Mouse (Mus musculus) adrenal gland (tissue): ENCODE measurements around the gene Wnk4.
"Not testable (repeated sequence)": the region's sequence is repeated elsewhere in the genome, so short reads cannot be mapped to it uniquely, and the experiment has no call there.

Source experiments
- intact Hi-C: fragments of 180-260 bp; cut with DNase I; formaldehyde crosslinking; loops from one replicate; pipeline ENCODE4 v1.15.1; 2025

Gene Wnk4

DNA sequence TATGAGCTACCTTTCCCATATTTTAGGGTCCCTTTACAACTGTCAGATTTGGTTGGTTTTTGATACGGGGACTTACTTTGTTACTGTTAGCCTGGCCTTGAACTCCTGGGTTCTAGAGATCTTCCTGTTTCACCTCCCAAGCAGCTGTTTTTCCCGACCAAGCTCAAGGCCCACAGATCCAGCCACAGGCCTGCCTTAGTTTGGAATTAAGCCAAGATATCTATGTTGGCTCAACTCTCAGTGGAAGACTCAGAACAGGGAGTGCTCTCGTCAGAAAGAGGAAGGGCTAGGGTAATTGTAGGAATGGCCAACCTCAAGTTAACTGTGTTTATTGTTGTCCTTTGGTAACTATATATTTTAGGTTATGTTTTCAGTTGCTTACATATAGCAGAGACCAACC lies 51.8 kb downstream of the Wnk4 start:
- intact Hi-C loops, result no loop called here

DNA sequence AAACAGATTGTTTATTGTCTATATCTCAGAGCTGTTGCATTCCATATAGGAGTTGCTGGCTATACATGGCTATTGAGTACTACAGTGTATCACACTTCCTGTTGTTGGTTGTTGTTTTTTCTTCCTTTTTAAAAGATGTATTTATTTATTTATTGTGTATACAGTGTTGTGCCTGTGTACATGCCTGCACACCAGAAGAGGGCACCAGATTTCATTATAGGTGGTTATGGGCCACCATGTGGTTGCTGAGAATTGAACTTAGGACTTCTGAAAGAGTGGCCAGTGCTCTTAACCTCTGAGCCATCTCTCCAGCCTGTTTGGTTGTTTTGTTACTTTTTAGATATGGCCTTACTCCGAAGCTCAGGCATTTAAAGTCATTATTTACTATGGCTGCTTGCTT lies 54.2 kb downstream of the Wnk4 start:
- intact Hi-C loops, result no loop called here

DNA sequence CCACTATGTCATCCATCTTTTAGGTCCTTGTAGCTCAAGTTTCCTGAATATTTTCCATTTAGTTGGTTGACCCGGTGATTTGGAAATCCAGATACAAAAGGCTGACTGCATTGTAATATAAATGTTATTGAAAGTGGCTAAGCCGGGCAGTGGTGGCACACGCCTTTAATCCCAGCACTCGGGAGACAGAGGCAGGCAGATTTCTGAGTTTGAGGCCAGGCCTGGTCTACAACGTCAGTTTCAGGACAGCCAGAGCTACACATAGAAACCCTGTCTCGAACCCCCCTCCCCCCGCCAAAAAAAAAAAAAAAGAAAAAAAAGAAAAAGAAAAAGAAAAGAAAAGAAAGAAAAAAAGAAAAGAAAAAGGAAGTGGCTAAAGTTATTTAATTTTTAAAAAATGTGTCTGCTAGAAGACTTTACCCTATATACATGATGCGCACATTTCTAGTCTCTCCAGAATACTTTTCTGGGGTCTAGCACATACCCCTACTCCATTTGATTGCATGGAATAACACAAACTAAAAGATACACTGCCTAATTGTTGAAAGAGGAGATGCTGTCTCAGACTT lies 54.8 kb downstream of the Wnk4 start:
- intact Hi-C loops, result no loop called here

DNA sequence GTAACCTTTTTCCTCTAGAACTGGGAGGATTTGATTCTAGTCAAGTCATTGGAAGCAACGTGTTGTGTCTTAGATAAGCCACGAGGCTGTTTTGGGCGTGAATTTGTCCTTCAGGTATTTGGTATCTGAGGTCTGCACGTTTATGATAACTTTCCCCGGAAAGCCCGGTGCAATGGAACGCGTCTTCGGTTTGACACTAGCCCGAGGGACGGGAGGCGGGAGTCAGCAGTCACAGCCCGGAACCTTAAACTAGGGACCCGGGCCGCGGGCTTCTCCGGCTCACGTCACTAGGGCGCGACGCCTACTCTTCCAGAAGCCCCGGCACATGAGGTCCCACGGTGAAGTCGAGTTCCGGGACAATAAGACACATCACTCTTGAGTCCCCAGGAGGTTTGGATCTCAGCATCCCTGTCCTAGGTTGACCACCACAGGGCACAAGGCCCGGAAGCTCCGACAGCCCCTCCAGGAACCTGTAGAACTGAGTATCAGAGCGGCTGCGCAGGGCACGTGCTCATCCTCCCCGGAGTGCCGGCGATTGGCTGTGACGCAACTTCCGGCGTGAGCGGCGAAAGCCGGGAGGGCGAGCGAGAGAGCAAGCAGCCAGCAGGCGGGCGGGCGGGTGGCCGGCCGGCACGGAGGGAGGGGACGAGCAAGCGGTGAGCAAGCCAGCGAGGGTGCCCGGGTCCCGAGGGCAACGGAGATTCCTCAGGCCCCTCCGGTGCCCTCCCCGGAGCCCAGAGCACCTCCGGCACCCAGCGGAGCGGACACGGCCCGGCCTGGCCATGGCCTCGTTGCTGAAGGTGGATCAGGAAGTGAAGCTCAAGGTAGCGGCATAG lies 55.5 kb downstream of the Wnk4 start, which contains the start of gene Psme3:
Gene Psme3, plus strand, starts transcription at position 549 of the 836 bp plus-strand sequence.
- intact Hi-C loops, result no loop called here

DNA sequence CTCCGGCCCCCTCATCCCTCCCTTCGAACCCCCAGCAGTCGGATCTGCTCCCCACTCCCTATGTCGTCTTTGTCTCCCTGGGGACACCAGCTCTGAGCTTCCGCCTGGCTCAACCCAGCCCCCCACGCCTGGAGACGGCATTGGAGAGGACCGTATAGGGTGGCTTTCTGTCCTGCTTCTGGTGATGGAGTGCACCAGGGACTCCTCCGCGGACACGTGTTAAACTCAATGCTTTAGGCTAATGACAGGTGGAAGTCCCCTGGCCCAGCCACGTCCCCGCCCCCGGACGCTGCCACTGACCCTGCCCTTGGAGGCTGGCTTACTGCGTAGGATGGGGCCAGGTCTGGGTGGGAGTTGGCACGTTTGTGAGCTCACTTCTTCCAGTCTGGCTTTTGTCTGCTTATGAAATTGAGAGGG lies 56.1 kb downstream of the Wnk4 start:
- intact Hi-C loops, result no loop called here

GRCm38 (mm10) chr11:101323609-101324008 lies 63.2 kb downstream of the Wnk4 start:
- intact Hi-C loops, result loop anchor here (1.0 kb wide), 1 partner anchor 72 kb away; no protein-coding TSS in a partner anchor

GRCm38 (mm10) chr11:101324763-101325162 lies 64.4 kb downstream of the Wnk4 start, which contains the start of gene Aoc2:
Gene Aoc2 (plus strand): TSS chr11:101325063.
- intact Hi-C loops, result no loop called here

- intact Hi-C loops, result not testable (repeated sequence)
Measured at GRCm38 (mm10) chr11:101325201-101325600, 64.8 kb downstream of the Wnk4 start.

DNA sequence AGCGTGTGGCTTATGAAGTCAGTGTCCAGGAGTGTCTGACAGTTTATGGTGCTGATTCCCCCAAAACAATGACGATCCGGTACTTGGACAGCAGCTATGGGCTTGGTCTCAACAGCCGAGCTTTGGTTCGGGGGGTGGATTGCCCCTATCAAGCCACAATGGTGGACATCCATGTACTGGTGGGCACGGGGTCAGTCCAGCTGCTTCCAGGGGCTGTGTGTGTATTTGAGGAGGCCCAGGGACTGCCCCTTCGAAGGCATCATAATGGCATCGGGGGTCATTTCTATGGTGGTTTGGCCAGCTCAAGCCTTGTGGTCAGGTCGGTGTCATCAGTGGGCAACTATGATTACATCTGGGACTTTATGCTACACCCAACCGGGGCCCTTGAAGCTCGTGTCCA lies 65.8 kb downstream of the Wnk4 start:
- intact Hi-C loops, result no loop called here
